Mouse (Mus musculus) heart, embryonic 11.5 days (tissue): ENCODE measurements around the gene Slc25a39. TPM values are rescaled to one million over a fixed set of nuclear protein-coding genes. Genes with fewer than 3 reads are reported as not detected.

ENCODE experiments used
- ATAC-seq: fragments of 200-750 bp; cut with Nextera tagmentation; replicated peaks from 2 replicates; pipeline ENCODE4 v1.8.0; 2017; ENCODE audit warnings: moderate library complexity; ENCODE audit not compliant: insufficient number of reproducible peaks, low FRiP score, low TSS enrichment
- H3K27ac ChIP-seq: fragments of 300-500 bp; sonication (generic); 2 replicates; pipeline ENCODE4 v1.5.1; 2014; ENCODE audit warnings: mild to moderate bottlenecking, low read depth, low read length
- H3K27me3 ChIP-seq: fragments of 300-500 bp; sonication (generic); 2 replicates; pipeline ENCODE4 v1.6.1; 2014; ENCODE audit warnings: mild to moderate bottlenecking, low read length, mixed read lengths; ENCODE audit not compliant: control insufficient read depth, insufficient read depth
- H3K36me3 ChIP-seq: fragments of 300-500 bp; sonication (generic); 2 replicates; pipeline ENCODE4 v1.6.1; 2014; ENCODE audit warnings: mild to moderate bottlenecking, low read length, moderate library complexity, mixed read lengths; ENCODE audit not compliant: control insufficient read depth, insufficient read depth
- H3K4me1 ChIP-seq: fragments of 300-500 bp; sonication (generic); 2 replicates; pipeline ENCODE4 v1.6.1; 2014; ENCODE audit warnings: low read length; ENCODE audit not compliant: control insufficient read depth, insufficient read depth
- H3K4me2 ChIP-seq: fragments of 300-500 bp; sonication (generic); 2 replicates; pipeline ENCODE4 v1.6.1; 2014; ENCODE audit warnings: mild to moderate bottlenecking, moderate library complexity
- H3K4me3 ChIP-seq: fragments of 300-500 bp; sonication (generic); 2 replicates; pipeline ENCODE4 v1.5.1; 2014; ENCODE audit warnings: low read depth, low read length
- H3K9ac ChIP-seq: fragments of 300-500 bp; sonication (generic); 2 replicates; pipeline ENCODE4 v1.6.1; 2014; ENCODE audit warnings: mild to moderate bottlenecking, low read depth, low read length, moderate library complexity
- H3K9me3 ChIP-seq: fragments of 300-500 bp; sonication (generic); replicated peaks from 2 replicates; pipeline ENCODE4 v1.6.1; 2016; ENCODE audit warnings: low read length; ENCODE audit not compliant: control insufficient read depth
- WGBS: fragments of 180-500 bp; shearing (Covaris S2); extraction: QIAGEN DNeasy Blood & Tissue Kit; methylation state at CpG from one replicate; pipeline ENCODE4 v1.1.7; 2014; ENCODE audit not compliant: insufficient replicate concordance; 5-methylcytosine and 5-hydroxymethylcytosine counted together
- polyA plus RNA-seq: library from polyadenylated mRNA; unstranded; fragments of >200 nt; fragmentation: Nextera tagmentation; extraction: Ambion mirVana; gene quantifications from 2 replicates; pipeline ENCODE4 v1.2.1, GENCODE M21; 2014

Gene Slc25a39
- polyA plus RNA-seq, 1 experiment from 2014 or later = 274 TPM

DNA sequence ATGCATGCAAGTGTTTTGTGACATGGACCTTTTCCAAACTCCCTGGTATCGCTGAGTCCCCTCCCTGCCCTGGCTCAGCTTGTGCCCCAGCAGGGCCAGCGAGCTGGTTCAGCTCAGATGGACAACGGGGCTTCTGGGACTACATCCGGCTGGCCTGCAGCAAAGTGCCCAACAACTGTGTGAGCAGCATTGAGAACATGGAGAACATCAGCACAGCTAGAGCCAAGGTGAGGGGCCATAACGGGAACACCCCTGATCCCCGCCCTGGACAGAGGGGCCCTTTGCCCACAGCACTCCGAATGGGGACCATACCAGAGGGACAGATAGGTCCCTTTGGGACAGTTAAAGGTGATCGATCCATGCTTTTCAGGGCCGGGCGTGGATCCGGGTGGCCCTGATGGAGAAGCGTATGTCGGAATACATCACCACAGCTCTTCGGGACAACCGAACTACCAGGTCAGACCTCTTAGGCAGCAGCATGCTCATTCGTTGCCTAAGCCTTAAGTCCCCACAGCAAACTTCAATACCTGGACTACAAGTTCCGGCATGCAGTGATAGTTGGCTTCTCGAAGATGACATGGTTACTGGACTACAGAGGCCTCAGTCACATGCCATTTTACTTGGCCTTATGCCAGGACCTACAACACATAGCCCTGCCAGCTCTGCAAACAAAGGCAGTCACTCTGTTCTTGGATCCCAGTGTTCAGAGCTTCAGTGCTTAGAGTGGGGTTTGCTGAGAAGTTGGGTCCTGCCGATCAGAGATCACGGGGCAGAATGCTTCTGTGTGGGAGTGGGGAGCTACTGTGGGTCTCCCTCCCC, 9.5 kb downstream of the Slc25a39 start:
- H3K4me1 ChIP-seq = peaks cover 13% of the 10 kb centered on the region
- no peak overlapping the region for H3K27ac ChIP-seq
- no peak overlapping the region for H3K4me2 ChIP-seq
- peaks cover 72% of the 10 kb centered on the region for H3K27me3 ChIP-seq
- H3K36me3 ChIP-seq = peaks cover 8% of the 10 kb centered on the region
- no peaks in the 10 kb centered on the region for H3K9me3 ChIP-seq
- no peak overlapping the region for H3K4me3 ChIP-seq
- H3K9ac ChIP-seq = no peak overlapping the region
- no peak for ATAC-seq
- 70% methylated on average over 20 of the region's 20 CpGs for WGBS

GRCm38 (mm10) chr11:102396671-102397141, 11.0 kb downstream of the Slc25a39 start:
- Histone ChIP-seq H3K9me3 (no peaks in the 10 kb centered on the region), H3K4me3 (no peak overlapping the region), H3K36me3 (no peaks in the 10 kb centered on the region), H3K9ac (no peak overlapping the region), H3K27ac (no peak overlapping the region), H3K4me1 (peaks cover 16% of the 10 kb centered on the region), H3K27me3 (peaks cover 62% of the 10 kb centered on the region), H3K4me2 (no peak overlapping the region)
- ATAC-seq = no peak
- 78% methylated on average over 7 of the region's 7 CpGs for WGBS

DNA sequence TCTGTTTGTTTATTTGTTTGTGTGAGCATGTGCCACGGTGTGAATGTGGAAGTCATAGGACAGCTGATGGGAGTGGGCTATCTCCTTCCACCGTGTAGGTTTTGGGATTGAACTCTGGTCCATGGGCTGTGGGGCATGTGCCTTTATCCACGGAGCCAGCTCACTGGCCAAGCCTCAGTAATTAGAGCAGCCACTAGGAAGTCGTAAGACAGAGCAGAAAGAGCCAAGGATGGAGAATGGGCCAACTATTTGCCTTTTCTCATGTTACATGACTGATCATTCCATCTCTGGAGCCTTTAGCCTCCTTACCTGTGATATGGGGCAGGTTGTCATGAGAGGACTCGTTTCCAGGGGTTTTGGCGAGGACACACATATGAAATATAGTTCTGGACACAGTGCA, 11.5 kb downstream of the Slc25a39 start:
- WGBS = 55% methylated on average over 6 of the region's 6 CpGs
- no peak for ATAC-seq

DNA sequence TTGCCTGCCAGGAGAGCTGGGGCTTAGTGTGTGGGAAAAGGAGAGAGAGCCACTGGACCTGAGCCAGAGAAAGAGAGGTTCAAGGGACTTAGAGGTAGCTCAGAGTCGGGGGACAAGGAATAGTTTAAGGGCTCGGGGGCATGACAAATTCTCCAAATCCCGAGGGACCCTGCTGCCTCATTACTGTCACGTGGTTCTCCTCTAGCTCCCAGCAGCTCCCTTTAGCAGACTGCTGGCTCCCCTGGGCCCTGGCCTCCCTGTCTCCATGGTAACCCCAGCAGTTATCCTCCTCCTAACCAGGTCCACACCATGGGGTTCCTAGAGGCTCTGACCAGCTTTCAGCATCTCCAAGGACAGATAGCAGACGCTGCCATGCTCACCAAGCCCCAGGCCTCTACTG, 12.5 kb downstream of the Slc25a39 start:
- Histone ChIP-seq H3K9ac (no peak overlapping the region), H3K36me3 (no peaks in the 10 kb centered on the region), H3K27me3 (peaks cover 51% of the 10 kb centered on the region), H3K4me1 (peaks cover 16% of the 10 kb centered on the region), H3K4me3 (no peak overlapping the region), H3K9me3 (no peaks in the 10 kb centered on the region), H3K27ac (no peak overlapping the region), H3K4me2 (no peak overlapping the region)
- 3% methylated on average over 5 of the region's 5 CpGs for WGBS
- ATAC-seq = no peak

More for the DNA sequence above, 11.5 kb downstream of the Slc25a39 start:
- peaks cover 16% of the 10 kb centered on the region for H3K4me1 ChIP-seq
- no peaks in the 10 kb centered on the region for H3K36me3 ChIP-seq
- H3K27ac ChIP-seq = no peak overlapping the region
- no peaks in the 10 kb centered on the region for H3K9me3 ChIP-seq
- no peak overlapping the region for H3K4me3 ChIP-seq
- peaks cover 61% of the 10 kb centered on the region for H3K27me3 ChIP-seq
- H3K9ac ChIP-seq = no peak overlapping the region
- H3K4me2 ChIP-seq = no peak overlapping the region

DNA sequence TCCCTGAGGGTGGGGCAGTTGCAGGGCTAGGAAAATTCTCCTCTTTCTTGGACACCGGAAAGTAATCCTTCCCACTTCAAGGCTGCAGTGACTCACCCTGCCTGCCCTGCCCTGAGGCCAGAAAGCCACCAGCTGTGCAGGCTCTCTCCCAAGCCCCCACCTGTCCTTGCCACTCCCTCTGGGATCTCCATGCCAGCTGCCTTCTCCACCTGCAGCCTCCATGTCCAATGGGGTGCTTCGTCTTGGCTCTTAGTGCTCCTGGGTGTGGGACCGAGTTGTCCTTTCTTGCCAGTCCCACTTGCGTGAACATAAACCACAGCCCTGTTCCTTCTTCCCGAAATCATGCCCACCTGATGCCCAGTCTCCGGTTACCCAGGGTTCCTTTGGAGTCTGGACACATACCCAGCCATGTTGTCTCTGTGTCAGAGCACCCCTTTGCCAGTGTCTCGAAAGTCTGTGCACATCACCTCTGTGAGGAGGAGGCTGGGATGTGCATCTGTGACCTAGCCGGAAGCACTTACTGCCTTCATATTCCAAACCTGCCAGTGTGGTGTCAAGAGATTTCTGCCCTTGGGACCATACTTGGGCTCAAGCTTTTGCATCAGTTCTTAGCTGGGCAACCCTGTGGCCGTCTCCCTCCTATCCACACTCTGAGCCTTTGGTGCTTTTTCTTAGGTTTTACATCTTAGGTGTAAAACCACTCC, 13.2 kb downstream of the Slc25a39 start:
- H3K4me3 ChIP-seq = no peak overlapping the region
- ATAC-seq = no peak
- WGBS = 79% methylated on average over 9 of the region's 9 CpGs
- H3K9me3 ChIP-seq = no peaks in the 10 kb centered on the region
- H3K4me2 ChIP-seq = no peak overlapping the region
- H3K27ac ChIP-seq = no peak overlapping the region
- no peaks in the 10 kb centered on the region for H3K36me3 ChIP-seq
- peaks cover 44% of the 10 kb centered on the region for H3K27me3 ChIP-seq
- peaks cover 14% of the 10 kb centered on the region for H3K4me1 ChIP-seq
- no peak overlapping the region for H3K9ac ChIP-seq

DNA sequence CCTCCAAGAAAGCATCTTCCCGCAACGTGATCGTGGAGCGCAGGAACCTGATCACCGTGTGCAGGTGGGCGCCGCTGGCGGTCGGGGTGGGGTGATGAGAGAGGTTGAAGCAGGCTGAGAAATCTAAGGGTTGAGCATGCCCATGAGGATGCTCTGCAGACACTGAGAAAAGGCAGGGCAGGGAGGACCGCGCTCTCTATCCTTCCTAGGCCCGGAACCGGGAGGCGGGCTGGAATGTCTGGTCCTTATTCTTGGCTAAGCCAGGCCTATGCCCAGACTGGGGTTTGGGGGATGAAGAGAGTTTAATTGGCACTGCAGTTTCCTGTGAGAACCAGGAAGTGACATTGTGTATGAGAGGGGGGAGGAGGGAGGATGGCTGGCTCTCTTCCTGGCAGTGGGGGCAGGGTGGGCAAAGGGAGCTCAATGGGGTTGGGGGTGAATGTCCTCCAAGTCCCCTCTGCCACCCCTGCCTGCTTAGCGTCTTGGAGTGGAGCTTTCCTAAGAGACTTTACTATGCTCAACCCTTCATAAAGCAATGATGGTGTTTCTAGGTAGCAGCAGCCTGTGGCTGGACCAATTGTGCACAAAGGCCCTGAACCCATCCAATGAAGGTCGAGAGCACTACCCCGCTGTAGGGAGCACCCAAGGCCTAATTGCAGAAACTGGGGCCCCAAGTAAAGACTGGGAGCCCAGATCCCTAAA, 13.9 kb downstream of the Slc25a39 start:
- H3K27ac ChIP-seq = no peak overlapping the region
- peak overlapping the region; percentile 96 for H3K4me2 ChIP-seq
- H3K9me3 ChIP-seq = no peaks in the 10 kb centered on the region
- peaks cover 37% of the 10 kb centered on the region for H3K27me3 ChIP-seq
- H3K36me3 ChIP-seq = no peaks in the 10 kb centered on the region
- 11% methylated on average over 17 of the region's 17 CpGs for WGBS
- peak overlapping the region; percentile 43 for H3K4me3 ChIP-seq
- H3K4me1 ChIP-seq = peaks cover 12% of the 10 kb centered on the region
- H3K9ac ChIP-seq = no peak overlapping the region
- ATAC-seq = no peak

DNA sequence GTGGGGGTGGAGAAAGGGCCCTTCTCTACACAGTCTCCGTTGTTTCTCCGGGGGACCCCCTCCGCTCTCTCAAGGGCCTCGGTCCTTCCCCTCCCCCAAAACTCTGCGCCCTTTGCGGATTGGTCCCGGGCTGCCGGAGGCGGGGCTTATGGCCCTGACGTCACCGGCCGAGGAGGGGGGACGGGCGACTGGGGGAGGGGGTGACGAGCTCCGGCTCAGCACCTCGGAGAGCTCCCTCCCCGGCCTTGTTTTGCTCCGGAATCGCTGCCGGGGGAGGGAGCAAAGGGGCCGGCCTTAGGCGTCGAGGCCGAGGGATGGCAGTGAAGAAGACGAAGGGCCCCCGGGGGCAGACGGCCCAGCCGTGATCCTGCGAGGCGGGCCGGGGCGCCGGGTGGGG, 14.5 kb downstream of the Slc25a39 start, which contains the start of gene Rundc3a:
Gene Rundc3a, plus strand, starts transcription at position 166 of the 397 bp plus-strand sequence.
- ATAC-seq = peak; percentile 73
- peak within 1 kb of the TSS; percentile 96 for H3K4me2 ChIP-seq
- peak within 1 kb of the TSS; percentile 43 for H3K4me3 ChIP-seq
- no peaks in the 10 kb centered on the region for H3K9me3 ChIP-seq
- no peak within 1 kb of the TSS for H3K9ac ChIP-seq
- no peaks in the 10 kb centered on the region for H3K36me3 ChIP-seq
- H3K27ac ChIP-seq = no peak within 1 kb of the TSS
- WGBS = under 1% methylated on average over 32 of the region's 34 CpGs
- H3K4me1 ChIP-seq = peaks cover 12% of the 10 kb centered on the region
- H3K27me3 ChIP-seq = peaks cover 31% of the 10 kb centered on the region

GRCm38 (mm10) chr11:102392441-102393237, 15.1 kb downstream of the Slc25a39 start:
- H3K4me1 ChIP-seq = peaks cover 12% of the 10 kb centered on the region
- H3K4me3 ChIP-seq = peak overlapping the region; percentile 43
- H3K9me3 ChIP-seq = no peaks in the 10 kb centered on the region
- H3K4me2 ChIP-seq = peak overlapping the region; percentile 96
- no peaks in the 10 kb centered on the region for H3K36me3 ChIP-seq
- no peak for ATAC-seq
- H3K27ac ChIP-seq = no peak overlapping the region
- H3K27me3 ChIP-seq = peaks cover 25% of the 10 kb centered on the region
- 15% methylated on average over 15 of the region's 15 CpGs for WGBS
- H3K9ac ChIP-seq = no peak overlapping the region
